Mouse (Mus musculus) left cerebral cortex, postnatal 14 days (tissue): ENCODE measurements around the gene Usp5. TPM values are rescaled to one million over a fixed set of nuclear protein-coding genes. Genes with fewer than 3 reads are reported as not detected.

Experiments used
- total RNA-seq, 2 experiments: library from RNA; stranded (reverse); gene quantifications; 2 replicates each; pipeline ENCODE4 v1.2.3; 2021

Usp5 gene
- total RNA-seq, 2 experiments from 2014 or later: 178 to 184 TPM

Other genes starting within 250 kb of the Usp5 start
- gene C1s2, start 193.4 kb downstream of the Usp5 start, total RNA-seq: under 1 TPM; 0.26 to 0.57 TPM
- 10 to 100 TPM; 33.8 to 37.1 TPM for gene Lpcat3, start 166.5 kb downstream of the Usp5 start, total RNA-seq
- 10 to 100 TPM; 45.6 to 45.9 TPM for gene Emg1, start 117.3 kb downstream of the Usp5 start, total RNA-seq
- gene Phb2, start 117.1 kb downstream of the Usp5 start, total RNA-seq: 100 to 1,000 TPM; 133 to 144 TPM
- 1 to 10 TPM; 3.6 to 4.0 TPM for gene Ptpn6, start 90.8 kb downstream of the Usp5 start, total RNA-seq
- 100 to 1,000 TPM; 294 to 301 TPM for gene Grcc10, start 88.1 kb downstream of the Usp5 start, total RNA-seq
- gene Gm45234, start 73.5 kb downstream of the Usp5 start, total RNA-seq: not detected
- gene Atn1, start 73.0 kb downstream of the Usp5 start, total RNA-seq: 100 to 1,000 TPM; 147 to 166 TPM
- 100 to 1,000 TPM; 719 to 758 TPM for gene Eno2, start 59.8 kb downstream of the Usp5 start, total RNA-seq
- gene Lrrc23, start 49.8 kb downstream of the Usp5 start, total RNA-seq: under 1 TPM; 0.47 to 0.81 TPM
- 1 to 10 TPM; 2.9 to 5.3 TPM for gene Spsb2, start 20.8 kb downstream of the Usp5 start, total RNA-seq
- 100 to 1,000 TPM; 629 to 634 TPM for gene Tpi1, start 15.2 kb downstream of the Usp5 start, total RNA-seq
- gene Cdca3, start 63 bp upstream of the Usp5 start, total RNA-seq: 1 to 10 TPM; 1.6 to 1.7 TPM
- not detected for gene Gnb3, start 10.8 kb upstream of the Usp5 start, total RNA-seq
- gene P3h3, start 28.3 kb upstream of the Usp5 start, total RNA-seq: 10 to 100 TPM; 25.9 to 32.9 TPM
- 100 to 1,000 TPM; 220 to 231 TPM for gene Gpr162, start 34.5 kb upstream of the Usp5 start, total RNA-seq
- gene Cd4, start 58.7 kb upstream of the Usp5 start, total RNA-seq: 1 to 10 TPM; 1.1 to 1.5 TPM
- 1 to 10 TPM; 2.1 to 3.0 TPM for gene Lag3, start 82.2 kb upstream of the Usp5 start, total RNA-seq
- gene Ptms, start 90.6 kb upstream of the Usp5 start, total RNA-seq: 1,000 to 10,000 TPM; 1,161 to 1,212 TPM
- 100 to 1,000 TPM; 670 to 685 TPM for gene Mlf2, start 101.9 kb upstream of the Usp5 start, total RNA-seq
- gene Cops7a, start 136.1 kb upstream of the Usp5 start, total RNA-seq: 100 to 1,000 TPM; 140 to 142 TPM
- 100 to 1,000 TPM; 130 to 142 TPM for gene Pianp, start 167.2 kb upstream of the Usp5 start, total RNA-seq
- 10 to 100 TPM; 41.7 to 42.6 TPM for gene Zfp384, start 179.7 kb upstream of the Usp5 start, total RNA-seq
- gene Ing4, start 210.3 kb upstream of the Usp5 start, total RNA-seq: 10 to 100 TPM; 60.8 to 61.1 TPM
- gene Acrbp, start 220.2 kb upstream of the Usp5 start, total RNA-seq: 1 to 10 TPM; 5.7 to 9.0 TPM
- under 1 TPM; 0.40 to 0.66 TPM for gene Lpar5, start 238.4 kb upstream of the Usp5 start, total RNA-seq